Mouse (Mus musculus) adrenal gland, postnatal 14 days (tissue): ENCODE results near the gene Pfn4. TPM values are rescaled to one million over a fixed set of nuclear protein-coding genes. Genes with fewer than 3 reads are reported as not detected.
"Not testable (repeated sequence)": the region's sequence is repeated elsewhere in the genome, so short reads cannot be mapped to it uniquely, and the experiment has no call there.

ENCODE experiments used
- DNase-seq: peaks from one replicate; pipeline ENCODE4 v3.0.0; 2021; ENCODE audit warnings: mixed read lengths
- long read RNA-seq, 2 experiments: library from polyadenylated mRNA; stranded (forward); transcript quantifications; one replicate each; pipeline ENCODE4 v2.0.0; 2021
- total RNA-seq: library from RNA; stranded (reverse); gene quantifications from 2 replicates; pipeline ENCODE4 v1.2.3, GENCODE M21; 2021

Pfn4 gene
- total RNA-seq = 2.0 and 3.8 TPM in 2 replicates
- long read RNA-seq, experiment 1, partial matches to known transcripts = 0 of 3 reads
- long read RNA-seq, experiment 1, other reads (novel, unspliced or antisense) = 2 of 3 reads
- long read RNA-seq, experiment 2, partial matches to known transcripts = 0 of 1 reads
- long read RNA-seq, experiment 2, other reads (novel, unspliced or antisense) = 0 of 1 reads

DNA sequence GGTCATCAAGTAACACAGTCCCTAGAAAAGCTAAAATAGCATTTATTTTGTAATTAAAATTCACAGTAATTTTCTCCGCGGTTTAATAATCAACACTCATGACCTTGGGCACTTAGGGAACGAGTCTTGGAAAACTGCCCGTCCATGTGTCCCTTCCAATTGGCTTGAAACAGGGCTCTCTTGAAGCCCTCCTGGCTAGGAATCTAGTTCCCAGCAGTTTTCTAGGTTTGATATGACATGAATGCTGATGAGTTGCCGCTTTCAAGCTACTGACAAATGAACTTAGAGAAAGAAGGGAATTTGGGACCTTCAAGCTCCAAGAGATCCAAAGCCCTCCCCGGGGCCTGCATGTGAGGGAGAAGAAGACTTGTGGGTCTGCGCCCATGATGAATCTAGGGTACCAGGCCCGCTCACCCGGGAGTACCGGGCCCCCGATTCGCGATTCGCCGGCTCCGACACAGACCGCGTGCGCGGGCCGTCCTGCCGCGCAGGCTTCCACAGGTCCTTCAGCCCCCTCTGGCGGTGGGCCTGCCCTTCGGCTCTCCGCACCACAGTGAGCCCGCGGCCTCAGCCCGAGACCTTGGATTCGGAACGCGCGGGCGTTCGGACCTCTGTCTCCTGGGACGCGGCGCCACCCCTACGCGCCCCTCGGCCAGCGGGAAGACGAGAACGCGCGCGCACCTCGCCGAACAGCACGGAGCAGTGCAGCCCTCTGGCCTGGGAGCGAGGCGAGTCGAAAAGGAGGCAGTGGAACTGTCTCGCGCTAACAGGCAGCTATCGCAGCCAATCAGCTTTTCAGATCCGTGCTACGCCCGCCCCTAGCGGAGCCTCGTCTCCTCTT, at the start of gene Pfn4, which contains the start of gene Fam228b:
Pfn4 (plus strand) TSS at position 531 of the 841 bp plus-strand sequence.
Fam228b (minus strand) TSS at position 776 of the 841 bp plus-strand sequence.
- peak; percentile 96 for DNase-seq

DNA sequence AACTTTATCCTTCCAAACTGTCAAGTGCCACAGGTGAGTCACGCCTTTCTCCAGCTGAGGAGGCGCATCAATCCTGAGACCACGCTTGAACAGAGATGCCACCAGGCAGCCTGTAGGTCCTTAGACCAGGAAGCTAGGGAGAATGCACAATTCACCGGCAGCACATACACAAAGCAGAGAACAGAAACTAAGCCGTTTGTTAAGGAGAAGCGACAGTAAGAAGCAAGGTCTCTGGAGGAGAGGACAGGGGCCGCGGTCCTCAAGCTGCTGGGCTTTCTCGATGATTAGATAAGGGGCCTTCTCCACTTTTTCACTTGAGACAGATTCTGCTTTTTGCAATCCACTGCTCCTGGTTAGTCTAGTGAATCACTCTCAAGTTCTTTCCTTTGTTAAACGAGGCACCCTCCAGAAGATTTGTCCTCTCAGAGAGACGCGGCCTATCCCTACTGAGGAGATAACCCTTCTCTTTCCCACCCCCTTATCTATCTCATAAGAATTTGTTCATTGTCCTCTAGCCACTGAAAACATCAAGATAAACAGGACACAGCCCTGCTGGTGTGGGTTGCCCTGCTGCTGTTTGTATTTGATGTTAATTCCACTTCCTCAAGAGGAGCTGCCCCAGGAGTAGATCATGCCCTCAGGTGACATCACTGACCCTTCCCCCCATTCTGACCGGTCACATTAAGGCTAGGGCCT, 49.6 kb upstream of the Pfn4 start:
- no peak for DNase-seq

DNA sequence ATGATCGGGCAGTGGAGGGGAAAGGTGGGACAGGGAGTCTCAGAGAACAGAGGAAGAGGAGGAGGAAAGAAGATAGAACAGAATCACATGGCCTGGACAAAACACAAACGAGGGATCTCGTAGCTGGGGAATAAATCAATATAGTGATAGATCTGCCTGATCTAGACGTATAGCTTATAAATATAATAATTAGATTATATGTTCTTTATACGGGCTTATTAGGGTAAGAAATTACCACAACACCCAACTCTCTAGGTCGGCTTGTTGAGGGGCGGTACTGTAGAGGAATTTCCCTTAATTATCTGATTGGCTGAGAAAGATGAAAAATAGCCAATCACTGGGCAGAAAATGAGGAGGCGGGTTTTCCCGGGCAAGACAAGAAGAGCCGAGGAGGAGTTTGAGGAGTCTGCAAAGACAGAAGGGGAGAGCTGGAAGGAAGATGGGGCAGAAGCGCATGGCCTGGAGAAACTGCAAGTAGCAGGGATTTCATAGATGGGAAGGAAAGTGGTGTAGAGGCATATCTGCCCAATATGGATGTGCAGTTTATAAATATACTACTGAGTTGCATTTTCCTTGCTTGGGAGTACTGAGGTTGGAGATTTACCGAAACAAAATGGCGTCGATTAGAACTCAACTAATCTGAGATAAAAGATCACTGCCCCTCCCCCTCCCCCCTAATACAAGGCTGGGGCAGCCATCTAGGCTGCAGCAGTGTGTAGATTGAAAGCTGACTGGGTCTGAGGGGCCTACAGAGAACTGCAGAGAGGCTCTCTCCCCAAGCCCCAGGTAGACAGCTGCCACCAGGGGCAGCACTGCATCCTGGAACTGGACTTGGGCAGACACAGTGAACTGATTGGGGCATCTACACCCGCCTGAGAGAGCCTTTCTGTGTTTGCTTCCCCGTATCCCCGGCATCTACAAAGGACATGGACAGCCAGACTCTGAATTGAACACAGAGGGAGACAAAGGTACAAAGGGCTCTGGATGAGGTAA, 48.8 kb upstream of the Pfn4 start:
- DNase-seq = no peak

DNA sequence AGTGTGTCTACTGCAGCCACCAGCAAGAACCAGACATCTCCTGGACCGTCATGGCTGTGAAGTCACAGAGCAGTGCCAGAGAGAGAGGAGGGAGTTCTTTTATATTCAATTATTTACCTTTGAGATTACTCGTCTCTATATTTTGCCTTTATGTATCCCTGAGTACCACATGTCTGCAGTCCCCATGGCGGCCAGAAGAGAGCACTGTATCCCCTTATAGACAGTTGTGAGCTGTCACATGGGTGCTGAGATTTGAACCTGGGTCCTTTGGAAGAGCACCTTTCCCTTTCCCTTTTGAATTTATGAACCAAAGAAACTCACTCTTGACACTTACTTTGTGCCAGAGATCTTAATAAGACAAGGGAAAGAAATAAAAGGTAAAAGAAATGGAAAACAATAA, 39.7 kb upstream of the Pfn4 start:
- DNase-seq = no peak

DNA sequence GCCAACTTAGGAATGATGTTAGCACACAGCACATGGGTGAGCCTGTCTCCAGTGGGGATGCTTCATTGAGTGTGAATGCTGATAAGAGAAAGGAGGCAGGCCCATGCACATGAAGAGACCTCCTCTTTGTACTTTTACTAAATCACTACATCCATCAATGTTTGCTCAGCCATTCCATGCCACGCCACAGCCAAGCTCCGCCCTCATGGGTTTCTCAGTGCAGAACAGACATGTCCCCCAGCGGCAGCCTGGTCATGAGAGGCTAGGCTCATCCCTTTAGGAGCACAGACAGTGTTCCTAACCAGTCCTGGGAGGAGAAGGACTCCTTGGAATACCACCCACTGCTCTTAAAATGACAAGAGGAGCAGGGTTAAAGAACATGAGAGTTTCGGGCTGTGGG, 37.2 kb upstream of the Pfn4 start:
- no peak for DNase-seq

DNA sequence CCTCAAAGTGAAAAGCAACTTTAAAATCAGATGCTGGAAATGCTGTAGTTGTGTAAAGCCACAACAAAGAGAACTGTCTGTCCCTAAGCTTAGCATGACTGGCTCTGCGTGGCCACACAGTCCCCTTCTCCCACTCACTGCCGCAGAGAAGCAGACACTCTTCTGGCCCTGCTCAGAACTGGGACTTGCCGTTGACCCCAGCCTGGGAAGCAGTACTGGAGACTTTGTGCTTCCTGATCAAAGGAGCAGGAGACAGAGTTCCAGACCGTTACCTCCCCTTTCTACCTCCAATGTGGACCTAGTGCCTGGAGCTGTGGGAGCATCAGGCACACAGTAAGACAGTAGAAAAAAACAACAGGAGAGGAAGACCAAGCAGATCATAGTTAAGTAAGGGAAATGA, 36.5 kb upstream of the Pfn4 start:
- no peak for DNase-seq

DNA sequence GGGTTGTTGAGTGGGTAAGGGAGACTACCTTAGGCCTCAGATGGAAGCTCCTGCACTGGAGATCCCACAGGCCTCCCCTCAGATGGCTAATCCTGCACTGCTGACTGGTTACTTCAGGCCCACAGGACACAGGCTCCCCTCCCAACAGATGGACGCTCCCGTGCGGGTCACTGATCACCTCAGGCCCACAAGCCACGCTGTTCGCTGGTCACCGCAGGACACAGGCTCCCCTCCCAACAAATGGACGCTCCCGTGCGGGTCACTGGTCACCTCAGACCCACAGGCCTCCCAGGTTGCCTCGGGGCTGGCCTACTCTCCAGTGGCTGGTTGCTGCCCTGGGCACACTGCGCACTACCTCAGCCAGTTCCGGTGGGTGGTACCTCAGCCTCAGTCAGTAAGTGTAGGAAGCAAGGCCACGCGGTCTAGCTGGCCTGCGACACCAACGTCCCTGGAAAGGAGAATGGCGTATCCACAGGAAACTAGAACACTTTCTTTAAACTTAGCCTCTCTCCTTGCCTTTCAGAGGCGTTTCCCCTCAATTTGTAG, 30.7 kb upstream of the Pfn4 start, which contains the start of gene Fam228a:
Fam228a (minus strand) TSS at position 400 of the 546 bp plus-strand sequence.
- no peak for DNase-seq

DNA sequence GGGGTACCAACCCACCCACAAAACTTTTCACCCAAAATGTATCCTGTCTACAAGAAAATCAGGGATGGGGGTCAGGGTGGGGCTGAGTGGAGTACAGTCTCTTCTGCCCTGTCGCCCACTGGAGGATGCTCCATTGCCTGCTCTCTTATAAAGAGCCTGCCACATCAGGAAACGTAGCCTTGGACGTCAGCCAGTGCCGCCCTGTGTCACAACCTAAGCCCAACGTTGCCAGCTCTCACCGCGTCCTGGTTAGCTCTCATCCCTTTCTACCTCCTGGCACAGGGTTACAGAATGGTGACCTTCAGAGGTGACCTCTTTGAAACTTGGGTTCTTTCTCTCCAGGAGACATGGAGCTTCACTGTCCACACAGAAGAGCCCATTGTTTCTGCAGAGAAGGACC, 28.0 kb upstream of the Pfn4 start:
- DNase-seq = peak; percentile 70

DNA sequence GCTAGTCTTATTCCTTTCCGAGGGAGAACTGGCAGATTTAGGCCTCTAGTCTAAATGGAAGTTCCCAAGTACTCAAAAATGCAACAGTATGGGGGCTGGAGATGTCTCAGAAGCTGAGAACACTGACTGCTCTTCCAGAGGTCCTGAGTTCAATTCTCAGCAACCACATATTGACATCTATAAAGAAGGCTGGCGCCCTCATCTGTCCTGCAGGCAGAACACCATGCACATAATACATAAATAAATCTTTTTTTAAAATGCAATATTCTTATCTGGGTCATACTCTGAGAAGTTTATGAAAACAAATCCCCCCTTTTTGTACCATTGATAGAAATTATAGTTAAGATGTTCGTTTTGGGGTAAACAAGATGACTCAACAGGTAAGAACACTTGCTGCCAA, 26.6 kb upstream of the Pfn4 start:
- no peak for DNase-seq

DNA sequence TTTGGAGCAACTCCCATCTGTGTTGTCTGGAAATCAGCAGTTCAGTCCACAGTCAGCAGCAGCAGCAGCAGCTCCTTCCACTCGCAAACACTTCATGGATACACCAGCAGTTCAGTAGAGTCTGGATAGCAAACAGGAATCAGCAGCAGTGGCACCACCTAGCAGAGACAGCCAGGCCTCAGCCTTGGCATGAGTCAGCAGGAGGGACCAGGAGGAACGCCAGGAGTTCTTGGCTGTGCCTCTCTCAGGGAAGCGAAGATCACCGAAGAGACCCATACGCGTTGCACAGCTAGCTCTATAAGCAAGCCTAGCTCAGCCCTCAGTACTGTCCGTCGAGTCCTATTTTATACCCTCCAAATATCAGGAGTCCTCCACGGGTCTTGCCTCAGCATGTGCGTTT, 24.3 kb upstream of the Pfn4 start:
- DNase-seq = peak; percentile 32

DNA sequence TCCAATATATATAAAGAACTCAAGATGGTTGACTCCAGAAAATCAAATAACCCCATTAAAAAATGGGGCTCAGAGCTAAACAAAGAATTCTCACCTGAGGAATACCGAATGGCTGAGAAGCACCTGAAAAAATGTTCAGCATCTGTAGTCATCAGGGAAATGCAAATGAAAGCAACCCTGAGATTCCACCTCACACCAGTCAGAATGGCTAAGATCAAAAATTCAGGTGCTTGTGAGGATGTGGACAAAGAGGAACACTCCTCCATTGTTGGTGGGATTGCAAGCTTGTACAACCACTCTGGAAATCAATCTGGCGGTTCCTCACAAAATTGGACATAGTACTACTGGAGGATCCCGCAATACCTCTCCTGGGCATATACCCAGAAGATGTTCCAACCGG, 14.4 kb upstream of the Pfn4 start:
- not testable (repeated sequence) for DNase-seq

DNA sequence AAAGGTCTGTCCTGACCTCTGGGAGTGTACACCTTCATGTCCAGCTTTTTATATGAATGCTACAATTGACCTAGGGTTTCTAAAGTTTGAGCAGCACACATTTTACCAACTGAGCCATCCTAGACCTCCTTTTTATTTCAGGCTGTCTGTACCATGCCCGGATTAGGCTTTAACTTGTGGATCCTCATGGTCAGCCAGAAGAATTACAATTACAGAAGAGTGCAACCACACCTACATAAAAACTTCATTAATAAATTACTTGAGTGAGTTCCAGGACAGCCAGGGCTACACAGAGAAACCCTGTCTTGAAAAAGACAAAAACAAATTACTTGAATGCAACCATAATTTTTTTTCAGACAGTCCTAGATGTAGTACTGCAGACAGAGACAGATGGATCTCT, 11.8 kb upstream of the Pfn4 start:
- no peak for DNase-seq

DNA sequence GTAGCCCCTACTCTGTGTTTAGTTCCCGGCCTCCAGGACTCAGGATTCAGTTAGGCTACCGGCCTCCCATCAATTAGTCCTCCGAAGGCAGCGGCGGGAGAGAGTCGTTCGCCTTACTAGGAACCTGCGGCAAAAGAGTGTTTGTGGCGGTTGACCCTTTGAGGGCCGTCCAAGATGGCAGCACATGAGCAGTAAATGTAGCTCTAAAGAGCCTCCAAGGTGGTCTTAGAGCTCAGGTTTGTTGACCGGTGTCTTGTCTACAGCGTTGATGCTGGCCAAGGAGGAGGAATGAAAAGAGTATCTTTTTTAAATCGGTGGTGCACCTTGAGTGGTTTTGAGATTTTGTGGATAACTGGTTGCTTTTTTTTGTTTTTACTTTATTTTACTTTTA, 506 bp downstream of the Pfn4 start:
- DNase-seq = no peak

DNA sequence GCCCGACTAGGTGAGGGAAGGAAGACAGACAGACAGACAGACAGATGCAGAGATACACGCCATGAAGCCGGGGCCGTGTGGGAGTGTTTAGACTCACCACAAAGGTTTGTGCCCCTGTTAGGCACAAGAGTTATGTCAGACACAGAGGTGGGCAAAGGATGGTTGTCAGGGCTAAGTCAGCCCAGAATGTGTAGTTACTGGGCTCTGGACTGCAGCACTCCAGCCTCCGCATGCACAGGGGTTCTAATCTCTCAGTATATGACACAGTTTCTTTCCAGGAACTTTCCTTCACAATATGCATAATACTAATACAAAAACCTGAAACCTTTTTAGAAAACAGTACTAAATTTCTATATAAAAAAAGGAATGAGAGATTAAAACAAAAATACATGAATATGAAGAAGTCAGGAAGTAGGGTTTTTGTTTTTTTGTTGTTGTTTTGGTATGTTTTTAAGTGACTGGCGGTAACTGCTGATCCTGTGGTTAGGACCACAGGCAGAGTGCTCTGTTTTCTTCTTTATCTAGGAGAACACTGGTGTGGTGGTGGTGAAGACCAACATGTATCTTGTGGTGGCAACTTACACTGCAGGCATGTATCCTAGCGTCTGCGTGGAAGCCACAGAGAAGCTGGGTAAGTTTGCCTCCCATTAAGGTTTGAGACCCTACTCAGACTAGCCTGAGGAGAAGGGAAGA, 6.2 kb downstream of the Pfn4 start:
- DNase-seq = no peak

DNA sequence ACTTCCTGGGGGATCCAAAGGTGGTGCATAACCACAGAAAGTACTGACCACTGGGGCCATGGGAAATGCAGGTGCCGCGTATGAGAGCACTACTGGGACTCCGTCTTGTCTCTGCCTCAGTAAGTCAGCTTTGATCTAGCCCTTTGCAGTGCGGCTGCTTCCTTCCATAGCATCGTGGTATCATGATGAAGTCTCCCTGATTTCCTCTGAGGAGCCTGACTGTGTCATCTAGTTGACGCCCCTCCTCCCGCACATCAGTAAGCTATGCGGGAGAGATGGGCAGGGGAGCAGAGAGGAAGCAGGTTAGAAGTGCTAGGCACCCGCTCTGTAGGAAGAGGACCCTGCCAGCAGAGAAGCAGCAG, 6.7 kb downstream of the Pfn4 start:
- no peak for DNase-seq

DNA sequence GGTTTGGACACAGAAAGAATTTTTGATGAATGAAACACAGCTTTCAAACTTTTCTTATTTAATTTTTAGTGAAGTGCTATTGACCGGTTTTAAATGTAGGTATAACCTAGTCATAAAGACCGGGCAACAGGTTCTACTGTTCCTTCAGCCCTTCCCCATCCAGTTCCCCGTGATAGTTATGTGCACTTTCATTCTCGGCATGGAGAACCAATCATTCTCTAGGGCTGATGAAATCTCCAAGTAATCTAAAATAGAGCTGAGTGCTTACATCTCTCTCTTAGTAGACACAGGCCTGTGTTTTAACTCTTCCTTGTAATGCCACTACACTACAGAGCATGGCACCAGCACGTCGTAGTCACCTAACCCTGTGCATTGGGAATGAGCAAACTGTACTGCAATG, 8.9 kb downstream of the Pfn4 start:
- DNase-seq = no peak

DNA sequence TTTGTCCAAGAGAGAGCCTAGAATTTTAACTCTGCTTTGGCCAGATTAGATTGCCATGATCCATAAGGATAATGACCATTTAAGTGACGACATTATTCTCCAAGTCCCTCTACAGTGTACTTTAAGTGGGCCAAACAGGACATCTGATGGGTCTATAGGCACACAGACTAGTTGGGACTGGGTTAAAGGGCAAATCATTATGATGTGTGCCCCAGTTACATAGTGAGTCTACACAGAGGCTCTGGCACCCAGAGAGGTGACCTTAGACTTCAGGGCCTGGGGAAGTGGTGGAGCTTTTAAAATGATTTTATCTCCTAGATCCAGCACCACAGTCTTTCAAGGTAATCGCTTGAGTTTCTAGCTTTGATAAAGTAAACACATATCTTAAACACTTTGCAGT, 11.4 kb downstream of the Pfn4 start:
- DNase-seq = no peak

DNA sequence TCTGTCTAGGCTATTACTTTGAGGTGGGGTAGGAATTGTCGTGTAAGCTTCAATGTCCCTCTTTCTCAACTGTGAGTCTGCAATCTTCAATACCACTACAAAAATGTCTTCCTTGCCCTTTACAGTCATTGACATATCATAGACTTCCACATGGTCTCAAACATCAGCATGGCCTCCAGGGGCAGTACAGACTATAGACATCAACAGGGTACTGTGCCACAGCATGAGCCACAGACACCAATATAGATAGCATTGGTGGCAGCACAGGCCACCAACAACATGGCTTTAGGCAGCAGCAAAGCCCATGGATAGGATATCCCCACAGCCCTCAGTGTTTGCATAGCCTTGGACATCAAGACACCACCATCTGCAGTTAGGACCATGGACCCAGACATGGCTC, 12.4 kb downstream of the Pfn4 start:
- DNase-seq = no peak

DNA sequence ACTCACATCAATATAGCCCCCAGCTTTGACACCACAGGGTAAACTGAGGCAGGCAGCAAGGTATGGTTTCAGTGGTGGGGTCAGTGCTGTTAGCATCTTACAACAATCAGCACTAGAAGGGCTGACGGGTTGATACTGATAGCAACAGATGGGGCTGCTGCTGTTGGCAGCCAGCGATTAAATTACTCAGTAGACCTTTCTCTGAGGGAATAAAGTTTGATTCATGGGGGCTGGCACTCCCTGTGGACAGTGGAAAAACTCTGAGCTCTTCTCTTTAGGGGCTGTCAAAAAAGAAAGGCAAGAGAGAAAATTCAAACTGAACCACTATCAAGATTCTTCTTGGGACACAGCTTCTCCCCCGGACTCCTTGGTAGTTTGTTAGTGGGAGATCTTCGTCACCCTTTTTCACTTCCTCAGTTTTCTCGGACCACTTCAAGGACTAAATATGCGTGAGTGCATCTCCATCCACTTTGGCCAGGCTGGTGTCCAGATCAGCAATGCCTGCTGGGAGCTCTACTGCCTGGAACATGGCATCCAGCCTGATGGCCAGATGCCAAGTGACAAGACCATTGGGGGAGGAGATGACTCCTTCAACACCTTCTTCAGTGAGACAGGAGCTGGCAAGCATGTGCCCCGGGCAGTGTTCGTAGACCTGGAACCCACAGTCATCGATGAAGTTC, 13.0 kb downstream of the Pfn4 start:
- DNase-seq = not testable (repeated sequence)

DNA sequence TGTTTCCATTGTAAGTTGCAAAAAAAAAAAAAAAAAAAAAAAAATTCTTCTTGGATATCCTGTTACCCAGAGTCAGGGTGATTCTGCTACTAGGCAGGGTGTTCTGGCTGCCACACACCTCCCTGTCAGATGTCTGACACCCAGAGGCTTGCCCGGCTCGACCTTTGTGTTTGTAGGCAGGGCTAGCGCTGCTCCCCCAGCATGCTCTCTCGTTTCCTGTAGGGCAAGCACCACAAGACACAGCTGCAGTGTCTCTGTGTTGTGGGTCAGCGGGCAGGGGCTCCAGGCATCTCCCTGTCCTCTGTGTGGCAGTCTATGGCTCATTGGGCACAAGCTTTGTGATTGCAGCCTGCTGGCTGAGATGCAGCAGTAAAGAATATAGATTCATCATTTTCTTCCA, 14.8 kb downstream of the Pfn4 start:
- no peak for DNase-seq

DNA sequence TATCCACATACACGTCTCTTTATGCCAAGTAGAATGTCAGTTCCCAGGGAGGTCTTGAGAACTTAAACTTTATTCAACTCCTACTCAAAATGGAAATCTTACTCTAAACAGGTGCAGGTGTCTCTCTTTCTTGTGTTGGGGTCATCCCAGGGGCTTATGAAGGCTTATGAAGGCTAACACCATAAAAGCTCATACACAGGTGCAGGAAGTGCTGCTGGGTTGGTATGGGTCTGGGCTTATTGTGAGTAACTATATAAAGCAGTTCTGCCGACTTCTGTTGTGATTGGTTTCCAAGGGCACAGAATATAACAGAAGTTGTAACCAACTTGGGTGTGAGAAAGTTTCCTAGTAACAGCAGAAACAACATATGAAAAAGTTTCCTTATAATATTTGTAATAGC, 15.6 kb downstream of the Pfn4 start:
- no peak for DNase-seq
